Mouse (Mus musculus): ENCODE data around the gene Lrrfip1.

The Lrrfip1 gene

GRCm38 (mm10) chr1:91023960-91024359 is 25.4 kb downstream of the Lrrfip1 start:
- DNase-seq (ENCODE audit: low read depth, low spot score): no peak

GRCm38 (mm10) chr1:91024464-91024863 is 25.9 kb downstream of the Lrrfip1 start:
- DNase-seq (ENCODE audit: low read depth, low spot score): no peak

GRCm38 (mm10) chr1:91026945-91027344 is 28.4 kb downstream of the Lrrfip1 start:
- DNase-seq (ENCODE audit: low read depth, low spot score): no peak

GRCm38 (mm10) chr1:91030383-91030782 is 31.8 kb downstream of the Lrrfip1 start:
- no peak for DNase-seq (ENCODE audit: low read depth, low spot score)

GRCm38 (mm10) chr1:91031547-91031946 is 33.0 kb downstream of the Lrrfip1 start:
- no peak for DNase-seq (ENCODE audit: low read depth, low spot score)

GRCm38 (mm10) chr1:91032393-91032971 is 33.9 kb downstream of the Lrrfip1 start:
- no peak for DNase-seq (ENCODE audit: low read depth, low spot score)

- DNase-seq (ENCODE audit: low read depth, low spot score): no peak
Observed at GRCm38 (mm10) chr1:91034547-91034946, 36.0 kb downstream of the Lrrfip1 start.

- DNase-seq (ENCODE audit: low read depth, low spot score): no peak
Observed at GRCm38 (mm10) chr1:91035266-91035665, 36.7 kb downstream of the Lrrfip1 start.

GRCm38 (mm10) chr1:91037213-91037612 is 38.7 kb downstream of the Lrrfip1 start:
- DNase-seq (ENCODE audit: low read depth, low spot score): no peak

- no peak for DNase-seq (ENCODE audit: low read depth, low spot score)
Observed at GRCm38 (mm10) chr1:91038010-91038409, 39.5 kb downstream of the Lrrfip1 start.

- no peak for DNase-seq (ENCODE audit: low read depth, low spot score)
Observed at GRCm38 (mm10) chr1:91038531-91038930, 40.0 kb downstream of the Lrrfip1 start.

GRCm38 (mm10) chr1:91041605-91042004 is 43.1 kb downstream of the Lrrfip1 start:
- no peak for DNase-seq (ENCODE audit: low read depth, low spot score)

- no peak for DNase-seq (ENCODE audit: low read depth, low spot score)
Observed at GRCm38 (mm10) chr1:91043191-91043590, 44.7 kb downstream of the Lrrfip1 start.

- no peak for DNase-seq (ENCODE audit: low read depth, low spot score)
Observed at GRCm38 (mm10) chr1:91044176-91044575, 45.6 kb downstream of the Lrrfip1 start.

- no peak for DNase-seq (ENCODE audit: low read depth, low spot score)
Observed at GRCm38 (mm10) chr1:91044648-91045047, 46.1 kb downstream of the Lrrfip1 start.

- no peak for DNase-seq (ENCODE audit: low read depth, low spot score)
Observed at GRCm38 (mm10) chr1:91046237-91046636, 47.7 kb downstream of the Lrrfip1 start.

- no peak for DNase-seq (ENCODE audit: low read depth, low spot score)
Observed at GRCm38 (mm10) chr1:91049296-91049695, 50.8 kb downstream of the Lrrfip1 start.

GRCm38 (mm10) chr1:91051461-91052094 is 53.0 kb downstream of the Lrrfip1 start:
- no peak for DNase-seq (ENCODE audit: low read depth, low spot score)

- DNase-seq (ENCODE audit: low read depth, low spot score): peak; percentile 84
Observed at GRCm38 (mm10) chr1:91052747-91053181, 54.2 kb downstream of the Lrrfip1 start.

GRCm38 (mm10) chr1:91053218-91054073 is 54.9 kb downstream of the Lrrfip1 start:
- no peak for DNase-seq (ENCODE audit: low read depth, low spot score)

- no peak for DNase-seq (ENCODE audit: low read depth, low spot score)
Observed at GRCm38 (mm10) chr1:91054074-91054471, 55.5 kb downstream of the Lrrfip1 start.

GRCm38 (mm10) chr1:91054815-91055214 is 56.3 kb downstream of the Lrrfip1 start:
- no peak for DNase-seq (ENCODE audit: low read depth, low spot score)

- DNase-seq (ENCODE audit: low read depth, low spot score): no peak
Observed at GRCm38 (mm10) chr1:91055744-91056143, 57.2 kb downstream of the Lrrfip1 start.
